Mouse (Mus musculus) adrenal gland, adult 18-20 months (tissue): ENCODE data around the gene Aldh4a1. TPM values are rescaled to one million over a fixed set of nuclear protein-coding genes. Genes with fewer than 3 reads are reported as not detected.

Experiments
- DNase-seq, 2 experiments: peaks; one replicate each; pipeline ENCODE4 v3.0.0; 2021 to 2022; ENCODE audit warnings: low spot score in 2 of 2
- long read RNA-seq, 2 experiments: library from polyadenylated mRNA; stranded (forward); transcript quantifications; one replicate each; pipeline ENCODE4 v2.0.0; 2021
- total RNA-seq, 2 experiments: library from RNA; stranded (reverse); gene quantifications; 1 replicate in 1 of 2; 2 replicates in 1 of 2; pipeline ENCODE4 v1.2.3; 2021

The Aldh4a1 gene
- 100 to 1,000 TPM in 1 of 2 experiments, 10 to 100 TPM in 1; 65.2 to 141 TPM for total RNA-seq
- long read RNA-seq, experiment 1, transcript Aldh4a1-201 (15 exons, 3,382 nt) = major isoform, 82 of 93 reads
- long read RNA-seq, experiment 1, partial matches to known transcripts = 7 of 93 reads
- long read RNA-seq, experiment 1, other reads (novel, unspliced or antisense) = 4 of 93 reads
- long read RNA-seq, experiment 2, transcript Aldh4a1-201 (15 exons, 3,382 nt) = major isoform, 134 of 195 reads
- long read RNA-seq, experiment 2, partial matches to known transcripts = 59 of 195 reads
- long read RNA-seq, experiment 2, other reads (novel, unspliced or antisense) = 2 of 195 reads

GRCm38 (mm10) chr4:139622373-139623282 is at the start of gene Aldh4a1:
Aldh4a1 (plus strand) TSS chr4:139622866.
- DNase-seq = peak; percentile 80 to 81

- no peak for DNase-seq
Measured at GRCm38 (mm10) chr4:139572928-139573512, 49.6 kb upstream of the Aldh4a1 start.

GRCm38 (mm10) chr4:139574156-139574798 is 48.4 kb upstream of the Aldh4a1 start:
- DNase-seq = peak; percentile 97

- DNase-seq = peak in 1 of 2 experiments; percentile 60
Measured at GRCm38 (mm10) chr4:139574799-139575672, 47.6 kb upstream of the Aldh4a1 start.

- DNase-seq = no peak
Measured at GRCm38 (mm10) chr4:139575673-139576003, 47.0 kb upstream of the Aldh4a1 start.

GRCm38 (mm10) chr4:139576251-139576880 is 46.3 kb upstream of the Aldh4a1 start:
- peak in 1 of 2 experiments; percentile 21 for DNase-seq

- DNase-seq = peak in 1 of 2 experiments; percentile 18
Measured at GRCm38 (mm10) chr4:139577006-139577405, 45.7 kb upstream of the Aldh4a1 start.

GRCm38 (mm10) chr4:139578389-139578788 is 44.3 kb upstream of the Aldh4a1 start:
- DNase-seq = no peak

GRCm38 (mm10) chr4:139579003-139579402 is 43.7 kb upstream of the Aldh4a1 start:
- peak in 1 of 2 experiments; percentile 22 for DNase-seq

GRCm38 (mm10) chr4:139579466-139579865 is 43.2 kb upstream of the Aldh4a1 start:
- peak in 1 of 2 experiments; percentile 22 for DNase-seq

GRCm38 (mm10) chr4:139580663-139581336 is 41.9 kb upstream of the Aldh4a1 start:
- DNase-seq = peak; percentile 2 to 38

GRCm38 (mm10) chr4:139581427-139582051 is 41.1 kb upstream of the Aldh4a1 start:
- peak; percentile 19 to 53 for DNase-seq

GRCm38 (mm10) chr4:139582346-139582745 is 40.3 kb upstream of the Aldh4a1 start:
- DNase-seq = peak; percentile 2 to 20

GRCm38 (mm10) chr4:139582903-139583302 is 39.8 kb upstream of the Aldh4a1 start:
- DNase-seq = no peak

GRCm38 (mm10) chr4:139583629-139584245 is 38.9 kb upstream of the Aldh4a1 start:
- peak in 1 of 2 experiments; percentile 19 for DNase-seq

- peak in 1 of 2 experiments; percentile 38 for DNase-seq
Measured at GRCm38 (mm10) chr4:139584704-139585103, 38.0 kb upstream of the Aldh4a1 start.

GRCm38 (mm10) chr4:139585713-139586112 is 37.0 kb upstream of the Aldh4a1 start:
- peak in 1 of 2 experiments; percentile 33 for DNase-seq

GRCm38 (mm10) chr4:139587370-139587769 is 35.3 kb upstream of the Aldh4a1 start:
- peak in 1 of 2 experiments; percentile 45 for DNase-seq
